Mouse (Mus musculus) cerebellum, adult 2 months (tissue): ENCODE measurements around the gene Dclk2. TPM values are rescaled to one million over a fixed set of nuclear protein-coding genes. Genes with fewer than 3 reads are reported as not detected.

ENCODE experiments used
- DNase-seq, 2 experiments: peaks; one replicate each; pipeline ENCODE4 v3.0.0; 2021
- H3K27ac ChIP-seq: fragments of 200-500 bp; 2 replicates; pipeline ENCODE4 v1.5.1; 2012; ENCODE audit warnings: low read length, control low read depth, inconsistent platforms; ENCODE audit not compliant: insufficient read depth
- H3K27me3 ChIP-seq: fragments of 200-500 bp; 2 replicates; pipeline ENCODE4 v1.6.1; 2012; ENCODE audit warnings: inconsistent platforms, mild to moderate bottlenecking, low read length, moderate library complexity; ENCODE audit not compliant: control insufficient read depth, insufficient read depth
- H3K4me1 ChIP-seq: fragments of 200-500 bp; 2 replicates; pipeline ENCODE4 v1.6.1; 2011; ENCODE audit warnings: low read length; ENCODE audit not compliant: control insufficient read depth, insufficient read depth
- H3K4me3 ChIP-seq: fragments of 200-500 bp; replicated peaks from 2 replicates; pipeline ENCODE3; 2011; ENCODE audit warnings: mild to moderate bottlenecking, low read depth, low read length, control low read depth; ENCODE audit not compliant: insufficient read depth
- CTCF ChIP-seq: fragments of 200-500 bp; IDR thresholded peaks from 2 replicates; pipeline ENCODE4 v1.5.1; 2011; ENCODE audit warnings: low read depth, mild to moderate bottlenecking, control low read depth, low read length, moderate library complexity, borderline replicate concordance; ENCODE audit not compliant: insufficient read depth
- POLR2A ChIP-seq: fragments of 200-500 bp; IDR thresholded peaks from 2 replicates; pipeline ENCODE4 v1.6.1; 2011; ENCODE audit warnings: low read length, control low read depth, borderline replicate concordance; ENCODE audit not compliant: insufficient read depth
- WGBS: fragments of 180-500 bp; shearing (Covaris S2); methylation state at CpG from one replicate; pipeline ENCODE4 v1.1.7; 2018; 5-methylcytosine and 5-hydroxymethylcytosine counted together
- polyA plus RNA-seq: library from polyadenylated mRNA; depleted of rRNA; stranded (reverse); fragments of >200 nt; gene quantifications from 2 replicates; pipeline ENCODE4 v1.2.3, GENCODE M21; 2012

Dclk2 gene
- polyA plus RNA-seq, 1 experiment, result 59.5 TPM

DNA sequence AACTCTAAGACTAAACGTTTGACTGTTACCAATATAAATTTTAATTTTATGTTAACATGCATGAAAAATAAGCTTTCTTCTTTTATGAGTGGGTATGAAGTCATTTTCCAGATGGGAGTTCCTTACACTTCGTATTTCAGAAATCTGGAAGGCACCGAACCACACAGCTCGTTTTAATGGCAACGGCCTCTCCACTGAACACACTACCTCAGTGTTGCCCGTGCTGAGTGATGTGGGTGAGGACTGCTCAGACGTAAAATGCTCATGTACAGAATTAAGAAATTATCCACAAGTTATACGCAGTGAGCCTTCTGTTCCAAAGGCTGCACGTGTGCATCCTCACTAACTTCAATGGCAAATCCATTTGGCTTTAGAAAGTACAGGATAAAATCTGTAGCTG is 113.8 kb downstream of the Dclk2 start:
- H3K4me1 ChIP-seq, result peaks cover 10% of the 10 kb centered on the region
- 97% methylated on average over 9 of the region's 9 CpGs for WGBS
- H3K4me3 ChIP-seq, result no peak overlapping the region
- TF ChIP-seq CTCF (no peak), POLR2A (no peak)
- H3K27ac ChIP-seq, result no peak overlapping the region
- H3K27me3 ChIP-seq, result no peaks in the 10 kb centered on the region
- no peak for DNase-seq

DNA sequence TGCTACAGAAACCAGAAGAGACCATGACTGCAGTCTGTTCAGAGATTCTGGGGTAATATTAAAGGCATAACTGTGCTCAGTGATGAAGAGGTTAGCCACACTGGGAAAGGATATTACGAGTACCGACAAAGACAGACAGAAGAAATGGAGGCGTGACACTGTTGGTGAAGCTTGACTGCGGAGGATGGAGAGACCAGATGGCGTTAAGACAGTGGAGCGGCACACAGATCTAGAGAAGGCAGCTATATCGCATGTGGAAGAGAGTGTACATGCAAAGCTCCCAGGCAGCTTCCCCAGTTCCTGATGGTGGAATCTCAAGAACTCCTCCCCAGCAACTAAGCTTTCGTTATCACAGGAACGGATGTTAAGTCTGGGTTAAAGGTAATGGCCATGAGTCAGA is 116.4 kb downstream of the Dclk2 start:
- H3K27me3 ChIP-seq, result no peaks in the 10 kb centered on the region
- no peak for DNase-seq
- H3K27ac ChIP-seq, result no peak overlapping the region
- H3K4me3 ChIP-seq, result no peak overlapping the region
- no peak for TF ChIP-seq POLR2A
- TF ChIP-seq CTCF, result no peak
- 63% methylated on average over 9 of the region's 9 CpGs for WGBS
- H3K4me1 ChIP-seq, result peaks cover 6% of the 10 kb centered on the region

DNA sequence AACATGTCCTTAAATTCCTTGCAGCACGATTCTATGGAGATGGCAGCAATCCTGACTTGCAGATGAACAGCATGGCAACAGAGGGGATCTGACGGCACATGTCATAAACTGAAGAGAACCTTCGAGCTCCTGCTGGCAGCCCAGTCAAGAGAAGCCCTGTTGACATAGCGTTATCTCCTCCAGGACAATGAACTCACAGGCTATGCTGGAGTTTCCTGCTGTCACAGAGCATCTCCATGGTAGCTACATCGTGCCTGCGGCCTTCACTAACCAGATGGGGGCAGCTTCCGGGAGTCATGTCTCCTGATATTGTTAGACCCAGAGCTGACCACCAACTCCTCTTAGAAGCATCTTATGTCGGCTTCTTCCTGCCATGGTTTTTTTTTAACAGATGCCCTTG is 117.8 kb downstream of the Dclk2 start:
- 25% methylated on average over 8 of the region's 8 CpGs for WGBS
- H3K4me1 ChIP-seq, result peaks cover 3% of the 10 kb centered on the region; the same call in 1 of the 2 replicates
- TF ChIP-seq POLR2A, result no peak
- no peak for TF ChIP-seq CTCF
- H3K27me3 ChIP-seq, result no peaks in the 10 kb centered on the region
- DNase-seq, result no peak
- no peak overlapping the region for H3K4me3 ChIP-seq
- H3K27ac ChIP-seq, result no peak overlapping the region

DNA sequence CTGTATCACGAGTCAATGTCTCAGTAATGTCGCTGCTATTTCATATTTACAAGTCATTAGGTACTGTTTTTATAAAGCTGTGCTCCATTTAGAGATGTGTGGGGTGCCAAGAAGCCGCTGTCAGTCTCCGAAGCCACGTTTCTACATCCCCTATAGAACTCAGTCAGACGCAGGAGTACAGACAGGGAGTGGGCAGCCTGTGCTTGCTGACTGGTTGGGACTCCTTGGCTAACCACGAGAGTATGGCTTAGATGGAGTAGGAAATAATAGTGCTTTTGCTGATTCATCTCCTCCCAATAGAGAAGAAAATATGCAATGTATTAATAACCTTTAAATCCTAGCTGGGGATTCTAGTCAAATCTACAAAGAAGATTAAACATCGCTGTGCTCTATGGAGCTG is 119.8 kb downstream of the Dclk2 start:
- TF ChIP-seq CTCF (no peak), POLR2A (no peak)
- Histone ChIP-seq H3K4me1 (peaks cover 3% of the 10 kb centered on the region; the same call in 1 of the 2 replicates), H3K27ac (no peak overlapping the region), H3K4me3 (no peak overlapping the region), H3K27me3 (no peaks in the 10 kb centered on the region)
- DNase-seq, result no peak
- 77% methylated on average over 8 of the region's 8 CpGs for WGBS

DNA sequence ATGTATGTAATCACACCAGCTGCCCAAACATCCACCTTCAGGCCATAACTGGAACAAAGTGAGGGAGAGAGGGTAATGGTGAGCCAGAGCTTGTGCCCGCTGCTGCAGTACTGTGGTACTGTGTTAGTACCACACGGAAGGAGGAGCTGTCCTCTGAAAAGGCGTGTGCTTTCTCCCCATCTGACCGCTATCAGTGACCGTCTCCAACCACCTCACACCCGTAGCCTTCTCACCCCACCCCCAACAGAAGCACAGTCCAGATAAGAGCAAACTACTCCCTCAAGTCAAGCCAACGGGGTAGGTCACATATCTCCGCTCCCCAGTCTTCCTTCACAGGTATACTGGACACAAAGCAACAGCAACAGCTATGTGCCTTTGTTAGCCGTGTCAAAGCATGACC is 121.6 kb downstream of the Dclk2 start:
- WGBS, result 96% methylated on average over 9 of the region's 9 CpGs
- TF ChIP-seq POLR2A (no peak), CTCF (no peak)
- DNase-seq, result no peak
- Histone ChIP-seq H3K27me3 (no peaks in the 10 kb centered on the region), H3K27ac (no peak overlapping the region), H3K4me1 (peaks cover 5% of the 10 kb centered on the region), H3K4me3 (no peak overlapping the region)

DNA sequence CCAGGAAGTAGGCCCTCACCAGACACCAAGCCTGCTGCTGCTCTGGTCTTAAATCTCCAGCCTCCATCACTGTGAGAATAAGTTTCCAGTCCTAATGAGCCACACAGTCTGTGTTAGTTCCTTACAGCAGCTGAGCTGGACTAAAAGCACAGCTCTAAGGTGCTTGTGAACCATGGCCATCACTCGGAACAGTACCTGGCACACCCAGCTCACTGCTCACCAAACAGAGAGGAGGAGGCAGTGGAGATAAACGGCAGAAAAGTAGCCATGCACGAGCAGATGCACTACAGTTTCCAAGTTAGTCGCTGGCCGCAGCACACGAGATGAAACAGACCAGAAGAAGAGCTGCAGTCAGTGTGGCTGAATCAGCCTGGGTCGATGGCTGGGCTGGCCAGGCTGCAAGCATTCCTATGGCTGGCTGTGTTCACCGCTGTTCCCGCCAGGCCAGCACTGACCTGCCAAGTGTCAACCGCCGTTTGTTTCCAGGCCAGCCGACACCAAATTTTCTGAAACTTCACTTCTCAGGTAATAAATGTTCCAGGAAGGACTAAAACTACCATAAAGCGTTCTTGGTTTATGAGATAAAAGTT is 122.7 kb downstream of the Dclk2 start:
- Histone ChIP-seq H3K4me3 (no peak overlapping the region), H3K27ac (no peak overlapping the region), H3K27me3 (no peaks in the 10 kb centered on the region), H3K4me1 (peaks cover 14% of the 10 kb centered on the region)
- DNase-seq, result no peak
- no peak for TF ChIP-seq POLR2A
- no peak for TF ChIP-seq CTCF
- WGBS, result 30% methylated on average over 13 of the region's 13 CpGs

DNA sequence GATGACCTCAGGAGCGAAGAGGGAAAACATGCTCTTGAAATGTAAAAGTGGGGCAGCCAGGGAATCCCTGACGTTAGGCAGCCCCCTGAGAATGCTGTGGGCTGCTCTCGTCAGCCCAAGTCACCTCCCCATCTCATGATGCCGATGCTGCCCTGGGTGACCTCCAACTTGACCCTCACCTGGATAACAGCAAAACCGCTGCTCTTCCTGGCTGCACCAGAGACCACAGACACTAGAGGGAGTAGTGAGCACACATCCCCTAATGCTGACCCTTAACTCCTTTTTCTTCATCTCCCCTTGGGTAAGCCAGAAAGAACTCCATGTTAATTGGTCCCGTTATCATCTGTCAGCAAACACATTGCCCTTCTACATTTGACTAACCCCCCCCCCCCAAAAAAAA is 123.9 kb downstream of the Dclk2 start:
- Histone ChIP-seq H3K4me1 (peaks cover 10% of the 10 kb centered on the region), H3K4me3 (no peak overlapping the region), H3K27ac (no peak overlapping the region), H3K27me3 (no peaks in the 10 kb centered on the region)
- TF ChIP-seq POLR2A (no peak), CTCF (peak; percentile 65)
- WGBS, result 71% methylated on average over 6 of the region's 6 CpGs
- DNase-seq, result peak in 1 of 2 experiments; percentile 20

DNA sequence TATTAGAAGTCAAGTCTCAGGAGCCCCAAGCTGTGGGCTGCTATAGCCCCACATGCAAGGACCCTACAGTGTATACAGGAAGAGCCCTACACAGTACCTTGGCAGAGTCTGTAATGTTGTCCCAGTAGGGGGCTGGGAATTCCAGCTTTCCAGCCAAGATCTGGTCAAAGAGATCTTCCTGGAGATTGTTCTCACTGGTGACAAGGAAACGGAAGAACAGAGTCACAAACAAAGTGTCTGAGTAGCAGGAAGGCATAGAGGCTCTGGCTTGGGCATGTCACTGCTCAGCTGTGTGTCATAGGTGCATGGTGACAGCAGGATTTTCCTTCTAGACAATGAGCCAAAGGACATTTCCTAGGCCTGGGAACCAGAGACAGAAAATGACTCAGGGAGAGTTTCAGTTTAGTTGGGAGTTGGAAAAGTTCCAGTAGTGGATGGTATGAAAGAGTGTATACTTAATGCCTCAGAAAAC is 126.9 kb downstream of the Dclk2 start:
- Histone ChIP-seq H3K4me3 (no peak overlapping the region), H3K27me3 (no peaks in the 10 kb centered on the region), H3K27ac (no peak overlapping the region), H3K4me1 (peaks cover 21% of the 10 kb centered on the region)
- TF ChIP-seq CTCF (no peak), POLR2A (no peak)
- peak; percentile 24 to 41 for DNase-seq
- 0% methylated on average over 1 of the region's 1 CpGs for WGBS
